Mouse (Mus musculus): ENCODE measurements around the gene Mgea5. TPM values are rescaled to one million over a fixed set of nuclear protein-coding genes. Genes with fewer than 3 reads are reported as not detected.
"Not testable (repeated sequence)": the region's sequence is repeated elsewhere in the genome, so short reads cannot be mapped to it uniquely, and the experiment has no call there.

The Mgea5 gene
- polyA plus RNA-seq, 1 experiment from 2014 or later: 85.0 TPM

DNA sequence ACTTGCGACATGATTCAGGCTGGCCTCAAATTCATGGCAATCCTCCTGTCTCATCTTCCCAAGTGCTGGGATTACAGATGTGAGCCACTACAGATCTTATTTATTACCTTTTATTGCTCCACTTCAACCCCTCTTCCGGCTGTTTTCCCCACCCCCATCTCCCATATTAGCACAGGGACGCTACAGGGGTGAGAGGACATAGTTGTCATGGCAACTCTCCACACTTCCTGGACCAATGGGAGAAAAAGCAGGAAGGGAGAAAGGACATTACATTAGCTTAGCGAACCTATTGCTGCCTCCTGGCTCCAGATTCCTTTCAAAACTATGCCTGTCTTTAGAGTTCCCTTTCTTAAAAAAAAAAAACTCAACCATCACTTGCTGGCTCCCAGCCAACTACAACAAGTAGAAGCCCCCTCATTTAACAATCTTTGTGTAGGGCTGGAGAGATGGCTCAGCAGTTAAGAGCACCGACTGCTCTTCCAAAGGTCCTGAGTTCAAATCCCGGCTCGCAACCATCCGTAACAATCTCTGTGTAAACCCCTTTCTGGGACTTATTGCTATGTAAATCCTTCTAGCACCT, 29.1 kb upstream of the Mgea5 start:
- Histone ChIP-seq H3K27ac (no peak overlapping the region), H3K36me3 (ENCODE audit: poor library complexity, severe bottlenecking) (no peaks in the 10 kb centered on the region), H3K27me3 (peaks cover 23% of the 10 kb centered on the region), H3K4me2 (peak overlapping the region; percentile 66), H3K9me3 (replicated peaks) (no peaks in the 10 kb centered on the region), H3K4me1 (peaks cover 41% of the 10 kb centered on the region), H3K9ac (peak overlapping the region; percentile 54; the same call in 1 of the 2 replicates), H3K4me3 (peak overlapping the region; percentile 32)
- WGBS: 21% methylated on average over 8 of the region's 8 CpGs
- no peak for ATAC-seq

DNA sequence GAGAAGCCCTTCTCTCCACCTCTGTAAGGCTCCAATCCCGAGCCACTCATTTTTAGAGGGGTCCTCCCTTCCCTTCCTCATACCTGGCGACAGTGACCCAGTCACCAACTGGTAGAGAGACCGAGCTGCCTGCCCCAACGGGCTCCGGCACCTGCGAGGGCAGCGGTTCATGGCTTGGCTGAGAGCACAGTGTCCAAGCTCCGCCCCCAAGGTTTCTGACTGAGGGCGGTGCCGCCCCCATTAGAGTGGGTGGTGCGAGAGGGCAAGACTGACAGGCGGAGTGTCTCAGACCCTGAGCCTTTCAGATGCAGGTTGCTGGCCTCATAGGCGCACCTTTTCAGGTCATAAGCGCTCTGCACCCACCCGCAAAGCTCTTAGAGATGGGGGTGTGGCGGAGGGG, 28.5 kb upstream of the Mgea5 start:
- Histone ChIP-seq H3K27me3 (peaks cover 23% of the 10 kb centered on the region), H3K4me3 (peak overlapping the region; percentile 32), H3K4me2 (peak overlapping the region; percentile 66), H3K27ac (no peak overlapping the region), H3K9me3 (replicated peaks) (no peaks in the 10 kb centered on the region), H3K4me1 (peaks cover 41% of the 10 kb centered on the region), H3K36me3 (ENCODE audit: poor library complexity, severe bottlenecking) (no peaks in the 10 kb centered on the region), H3K9ac (peak overlapping the region; percentile 54; the same call in 1 of the 2 replicates)
- peak; percentile 37 for ATAC-seq
- WGBS: 0% methylated on average over 16 of the region's 16 CpGs

DNA sequence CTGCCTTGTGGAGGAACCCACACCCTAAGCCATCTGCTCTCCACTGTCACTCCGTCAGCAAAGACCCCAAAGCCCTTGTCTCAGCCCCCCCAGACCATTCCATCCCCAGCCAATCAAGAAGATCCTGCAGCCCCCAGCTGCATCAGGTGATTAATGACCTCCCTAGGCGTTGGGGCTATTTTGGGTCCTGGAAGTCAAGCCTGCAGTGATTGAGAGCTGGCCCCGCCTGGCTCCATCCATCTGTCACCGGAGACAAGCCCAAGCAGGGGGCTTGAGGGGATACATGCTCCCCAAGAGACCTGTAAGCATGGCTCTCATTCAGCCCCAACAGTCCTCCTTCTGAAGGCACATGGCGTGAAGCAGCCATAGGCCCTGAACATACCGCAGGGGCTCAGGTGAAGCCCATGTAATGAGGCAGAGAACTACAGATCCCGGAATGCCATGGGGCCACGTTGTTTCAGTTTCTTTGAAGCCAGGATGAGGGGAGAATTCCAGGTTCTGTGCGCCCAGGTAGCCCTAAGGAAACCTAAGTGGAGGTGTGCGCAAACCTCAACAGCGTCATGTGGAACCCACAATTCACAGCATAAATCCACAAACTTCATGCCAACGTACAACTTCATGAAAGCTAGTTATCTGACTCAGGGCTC, 27.5 kb upstream of the Mgea5 start:
- Histone ChIP-seq H3K27me3 (peaks cover 19% of the 10 kb centered on the region), H3K9ac (no peak overlapping the region), H3K4me3 (no peak overlapping the region), H3K9me3 (replicated peaks) (no peaks in the 10 kb centered on the region), H3K36me3 (ENCODE audit: poor library complexity, severe bottlenecking) (no peaks in the 10 kb centered on the region), H3K27ac (no peak overlapping the region), H3K4me1 (peaks cover 33% of the 10 kb centered on the region), H3K4me2 (no peak overlapping the region)
- WGBS: 75% methylated on average over 12 of the region's 12 CpGs
- ATAC-seq: no peak

DNA sequence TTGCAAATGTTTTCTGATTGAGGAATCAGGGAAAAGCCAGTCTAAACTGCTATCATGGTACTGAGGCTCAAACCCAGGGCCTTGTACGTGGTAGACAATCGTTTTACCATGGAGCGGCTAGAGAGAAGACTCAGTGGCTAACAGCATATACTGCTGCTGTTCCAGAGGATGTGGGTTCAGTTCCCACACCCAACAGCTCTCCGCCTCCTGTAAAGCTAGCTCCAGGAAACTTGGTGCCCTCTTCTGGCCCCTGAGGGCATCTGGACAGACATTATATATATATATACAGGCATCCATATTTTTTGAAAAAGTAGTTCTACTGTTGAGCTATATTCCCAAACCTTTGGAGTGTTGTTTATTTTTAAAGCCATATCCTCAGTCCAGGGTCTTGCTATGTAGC, 24.1 kb upstream of the Mgea5 start:
- 93% methylated on average over 4 of the region's 4 CpGs for WGBS
- H3K9ac ChIP-seq: no peak overlapping the region
- H3K27ac ChIP-seq: no peak overlapping the region
- no peaks in the 10 kb centered on the region for H3K9me3 ChIP-seq (replicated peaks)
- peaks cover 15% of the 10 kb centered on the region; the same call in 1 of the 2 replicates for H3K27me3 ChIP-seq
- no peak overlapping the region for H3K4me2 ChIP-seq
- no peaks in the 10 kb centered on the region for H3K36me3 ChIP-seq (ENCODE audit: poor library complexity, severe bottlenecking)
- H3K4me1 ChIP-seq: peaks cover 17% of the 10 kb centered on the region
- ATAC-seq: no peak
- no peak overlapping the region for H3K4me3 ChIP-seq

DNA sequence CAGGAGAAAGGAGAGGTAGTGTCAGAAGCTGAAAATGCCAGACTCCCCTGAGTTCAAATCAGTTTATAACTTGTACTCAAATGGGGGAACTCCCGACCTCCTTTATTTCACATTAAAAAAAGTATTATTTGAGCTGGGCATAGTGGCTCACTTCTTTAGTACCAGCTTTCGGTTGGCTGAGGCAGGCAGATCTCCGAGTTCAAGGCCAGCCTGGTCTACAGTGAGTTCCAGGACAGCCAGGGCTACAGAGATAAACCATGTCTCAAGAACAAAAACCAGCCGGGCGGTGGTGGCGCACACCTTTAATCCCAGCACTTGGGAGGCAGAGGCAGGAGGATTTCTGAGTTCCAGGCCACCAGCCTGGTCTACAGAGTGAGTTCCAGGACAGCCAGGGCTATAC, 22.2 kb upstream of the Mgea5 start:
- not testable (repeated sequence) for ATAC-seq, H3K4me1 ChIP-seq
- 96% methylated on average over 6 of the region's 6 CpGs for WGBS

DNA sequence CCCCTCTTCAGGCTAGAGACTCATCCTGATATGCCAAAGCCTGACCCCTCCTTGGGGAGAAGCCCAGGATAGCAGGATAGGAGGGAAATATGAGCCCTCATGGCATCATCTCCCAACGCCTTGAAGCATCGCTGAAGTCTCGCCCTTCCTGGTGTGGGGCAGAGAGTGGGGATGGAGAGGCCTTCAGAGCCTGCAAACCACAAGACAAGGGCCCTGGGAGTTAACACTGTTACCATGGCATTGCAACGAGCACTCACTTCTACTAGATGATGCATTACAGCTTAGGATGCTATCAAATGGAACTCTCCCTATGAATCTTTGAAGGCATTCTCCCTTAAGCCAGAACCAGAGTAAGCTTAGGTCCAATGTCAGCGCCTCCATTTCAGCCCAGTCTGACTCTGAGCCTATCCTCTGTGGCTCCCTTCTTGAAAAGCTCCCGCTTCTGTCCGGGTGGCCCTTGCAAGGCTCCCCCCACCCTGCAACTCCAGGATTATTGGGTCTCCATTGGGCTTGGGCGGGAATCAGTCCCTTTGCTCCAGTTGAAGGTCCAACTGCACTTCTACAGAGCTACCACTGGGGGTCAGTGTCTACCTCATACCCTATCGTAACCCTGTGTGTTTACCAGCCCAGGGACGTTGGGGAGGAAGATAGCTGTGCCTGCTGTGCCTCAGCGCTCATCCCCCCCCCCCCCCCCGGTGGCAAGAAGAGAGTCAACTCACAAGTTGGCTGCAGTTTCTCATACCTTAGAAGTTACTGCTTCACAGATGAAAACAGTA, 21.1 kb upstream of the Mgea5 start:
- H3K4me2 ChIP-seq: 0 out of 2 replicates have a peak overlapping the region, but pooled peaks have one; percentile 12
- WGBS: 24% methylated on average over 12 of the region's 12 CpGs
- peak; percentile 38; the same call in 1 of the 2 replicates for ATAC-seq
- no peaks in the 10 kb centered on the region for H3K9me3 ChIP-seq (replicated peaks)
- no peak overlapping the region for H3K27ac ChIP-seq
- H3K4me3 ChIP-seq: no peak overlapping the region
- peak overlapping the region; percentile 34; the same call in 1 of the 2 replicates for H3K9ac ChIP-seq
- peaks cover 7% of the 10 kb centered on the region; the same call in 1 of the 2 replicates for H3K4me1 ChIP-seq
- H3K27me3 ChIP-seq: 0 out of 2 replicates have a peak, but pooled peaks cover 2% of the 10 kb centered on the region
- H3K36me3 ChIP-seq (ENCODE audit: poor library complexity, severe bottlenecking): no peaks in the 10 kb centered on the region

More for the DNA sequence above, 22.2 kb upstream of the Mgea5 start:
- H3K27ac ChIP-seq; H3K36me3 ChIP-seq (ENCODE audit: poor library complexity, severe bottlenecking); H3K4me3 ChIP-seq; H3K9ac ChIP-seq; H3K27me3 ChIP-seq; H3K9me3 ChIP-seq (replicated peaks); H3K4me2 ChIP-seq: not testable (repeated sequence)

DNA sequence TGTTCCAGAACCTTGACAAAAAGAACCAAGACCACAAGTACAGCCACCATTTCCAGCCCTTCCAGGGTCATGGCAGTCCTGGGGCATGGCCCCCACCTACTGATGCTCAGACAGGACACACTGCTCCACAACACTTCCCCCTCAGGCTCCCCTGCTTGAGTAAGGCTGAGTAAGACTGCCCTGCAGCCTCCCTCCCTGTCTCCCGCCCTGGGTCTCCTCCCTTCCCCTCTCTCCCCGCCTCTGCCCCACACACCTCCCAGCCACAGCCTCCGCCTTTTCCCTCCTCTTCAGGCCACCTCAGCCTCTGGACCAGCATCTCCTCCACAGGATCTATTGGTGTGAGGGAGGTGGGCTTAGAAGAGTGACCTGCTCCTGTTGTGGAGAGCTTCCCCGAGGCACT, 19.8 kb upstream of the Mgea5 start:
- Histone ChIP-seq H3K27ac (no peak overlapping the region), H3K9me3 (replicated peaks) (no peaks in the 10 kb centered on the region), H3K4me3 (no peak overlapping the region), H3K27me3 (0 out of 2 replicates have a peak, but pooled peaks cover 2% of the 10 kb centered on the region), H3K4me1 (peaks cover 7% of the 10 kb centered on the region; the same call in 1 of the 2 replicates), H3K4me2 (no peak overlapping the region), H3K36me3 (ENCODE audit: poor library complexity, severe bottlenecking) (no peaks in the 10 kb centered on the region), H3K9ac (no peak overlapping the region)
- WGBS: 24% methylated on average over 4 of the region's 4 CpGs
- ATAC-seq: no peak

DNA sequence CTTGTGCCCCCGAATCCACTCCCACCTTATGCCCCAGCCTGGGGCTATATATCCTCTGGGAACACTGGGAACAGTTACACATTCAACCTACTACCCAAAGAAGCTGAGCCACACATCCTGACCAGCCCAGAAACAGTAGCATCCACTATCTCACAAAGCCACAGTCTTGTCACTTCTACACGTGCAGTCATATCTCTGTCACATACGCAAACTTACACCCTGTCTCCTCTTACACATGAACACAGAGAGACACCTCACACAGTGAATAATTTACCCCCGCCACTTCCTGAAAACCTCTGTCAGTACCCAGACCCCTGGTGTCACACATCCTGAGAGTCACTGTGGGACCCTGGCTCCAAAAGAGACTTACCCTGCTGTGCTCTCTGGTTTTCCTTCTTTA, 19.1 kb upstream of the Mgea5 start:
- H3K9me3 ChIP-seq (replicated peaks): no peaks in the 10 kb centered on the region
- no peak overlapping the region for H3K4me2 ChIP-seq
- H3K4me1 ChIP-seq: peaks cover 7% of the 10 kb centered on the region; the same call in 1 of the 2 replicates
- H3K27ac ChIP-seq: no peak overlapping the region
- ATAC-seq: no peak
- H3K4me3 ChIP-seq: no peak overlapping the region
- H3K9ac ChIP-seq: no peak overlapping the region
- 0 out of 2 replicates have a peak, but pooled peaks cover 2% of the 10 kb centered on the region for H3K27me3 ChIP-seq
- no peaks in the 10 kb centered on the region for H3K36me3 ChIP-seq (ENCODE audit: poor library complexity, severe bottlenecking)
- 74% methylated on average over 4 of the region's 4 CpGs for WGBS

DNA sequence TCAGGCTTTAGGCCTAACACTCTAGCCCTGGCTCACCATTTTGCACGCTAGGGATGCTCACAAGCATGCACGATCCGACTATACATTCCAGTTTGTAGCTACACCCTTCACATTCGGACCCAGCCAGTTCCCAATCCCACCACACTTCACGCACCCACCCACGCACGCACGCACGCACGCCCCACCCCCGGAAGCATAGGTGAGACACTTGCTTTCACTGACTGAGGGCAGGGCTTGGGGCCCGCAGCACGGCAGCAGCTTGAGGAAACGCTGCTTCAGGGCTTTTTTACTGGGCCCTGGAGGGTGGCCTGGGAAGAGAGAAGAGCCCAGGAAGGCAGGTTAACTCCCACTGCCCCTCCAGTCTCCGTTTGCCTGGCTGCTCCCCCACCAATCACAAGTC, 13.2 kb upstream of the Mgea5 start:
- Histone ChIP-seq H3K4me2 (no peak overlapping the region), H3K27me3 (no peaks in the 10 kb centered on the region), H3K9me3 (replicated peaks) (no peaks in the 10 kb centered on the region), H3K9ac (no peak overlapping the region), H3K36me3 (ENCODE audit: poor library complexity, severe bottlenecking) (no peaks in the 10 kb centered on the region), H3K27ac (no peak overlapping the region), H3K4me1 (peaks cover 9% of the 10 kb centered on the region; the same call in 1 of the 2 replicates), H3K4me3 (no peak overlapping the region)
- 76% methylated on average over 15 of the region's 15 CpGs for WGBS
- no peak for ATAC-seq

DNA sequence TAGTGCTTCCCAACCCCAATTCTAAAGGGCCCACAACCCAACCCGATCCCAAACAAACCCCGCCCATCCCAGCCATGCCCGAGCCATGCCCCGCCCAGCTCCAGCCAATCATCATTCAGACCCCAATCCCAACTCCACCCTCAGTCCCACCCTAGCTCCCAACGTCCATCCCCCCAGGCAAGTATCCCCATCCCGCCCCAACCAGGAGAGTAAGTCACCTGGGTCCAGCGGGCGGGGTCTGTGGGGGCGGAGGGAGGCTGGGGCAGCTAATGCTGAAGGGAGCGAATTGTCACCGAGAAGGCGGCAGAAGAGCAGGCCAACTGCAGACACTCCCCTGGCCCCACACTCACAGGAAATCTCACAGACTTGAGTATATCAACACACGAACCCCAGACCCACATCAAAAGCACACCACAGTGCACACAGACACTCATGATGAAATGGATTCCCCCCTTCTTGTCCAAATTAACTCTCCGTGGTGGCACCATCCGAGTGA, 12.5 kb upstream of the Mgea5 start:
- H3K4me2 ChIP-seq: peak overlapping the region; percentile 47
- no peak overlapping the region for H3K4me3 ChIP-seq
- H3K27me3 ChIP-seq: no peaks in the 10 kb centered on the region
- no peaks in the 10 kb centered on the region for H3K9me3 ChIP-seq (replicated peaks)
- no peak for ATAC-seq
- peak overlapping the region; percentile 38; the same call in 1 of the 2 replicates for H3K9ac ChIP-seq
- no peaks in the 10 kb centered on the region for H3K36me3 ChIP-seq (ENCODE audit: poor library complexity, severe bottlenecking)
- no peak overlapping the region for H3K27ac ChIP-seq
- WGBS: 9% methylated on average over 15 of the region's 15 CpGs
- peaks cover 9% of the 10 kb centered on the region; the same call in 1 of the 2 replicates for H3K4me1 ChIP-seq

DNA sequence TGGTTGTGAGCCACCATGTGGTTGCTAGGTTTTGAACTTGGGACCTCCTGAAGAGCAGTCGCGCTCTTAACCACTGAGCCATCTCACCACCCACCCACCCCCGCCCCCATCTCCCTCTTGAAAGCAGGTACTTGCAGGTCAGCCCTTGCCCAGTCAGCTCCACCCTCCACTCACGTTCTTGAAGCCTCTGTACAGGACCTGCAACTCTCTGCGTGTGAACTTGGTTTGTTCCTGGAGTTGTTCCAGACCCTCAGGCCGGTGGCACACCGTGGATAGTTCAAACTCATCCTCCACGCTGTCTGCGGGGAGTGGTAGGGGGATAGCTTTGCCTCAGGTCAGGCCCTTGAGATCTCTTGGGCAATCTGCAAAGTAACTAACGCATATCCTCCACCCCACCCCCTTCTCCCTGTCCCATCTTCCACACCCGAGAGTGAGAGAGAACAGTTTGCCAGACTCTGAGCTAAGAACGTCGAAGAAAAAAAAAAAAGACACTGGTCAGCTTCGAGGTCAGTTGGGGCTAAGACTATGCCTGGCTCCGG, 11.8 kb upstream of the Mgea5 start:
- no peak overlapping the region for H3K9ac ChIP-seq
- peak overlapping the region; percentile 47 for H3K4me2 ChIP-seq
- no peak overlapping the region for H3K27ac ChIP-seq
- no peak for ATAC-seq
- H3K27me3 ChIP-seq: no peaks in the 10 kb centered on the region
- no peaks in the 10 kb centered on the region for H3K9me3 ChIP-seq (replicated peaks)
- H3K4me3 ChIP-seq: no peak overlapping the region
- H3K4me1 ChIP-seq: peaks cover 9% of the 10 kb centered on the region; the same call in 1 of the 2 replicates
- 31% methylated on average over 15 of the region's 15 CpGs for WGBS
- no peaks in the 10 kb centered on the region for H3K36me3 ChIP-seq (ENCODE audit: poor library complexity, severe bottlenecking)
